Mouse (Mus musculus) layer of hippocampus, adult 8-10 months (tissue): ENCODE data around the gene Npas3. TPM values are rescaled to one million over a fixed set of nuclear protein-coding genes. Genes with fewer than 3 reads are reported as not detected.

Experiments used
- DNase-seq, 2 experiments: peaks; one replicate each; pipeline ENCODE4 v3.0.0; 2022; ENCODE audit warnings: low spot score in 2 of 2
- total RNA-seq, 4 experiments: library from RNA; stranded (reverse); gene quantifications; 2 replicates each; pipeline ENCODE4 v1.2.4; 2022

Gene Npas3
- total RNA-seq, 4 experiments from 2014 or later: 20.9 to 30.4 (median 26.6) TPM

- peak in 1 of 2 experiments; percentile 9 for DNase-seq
Measured at GRCm38 (mm10) chr12:53566712-53567387, 318.4 kb downstream of the Npas3 start.

DNA sequence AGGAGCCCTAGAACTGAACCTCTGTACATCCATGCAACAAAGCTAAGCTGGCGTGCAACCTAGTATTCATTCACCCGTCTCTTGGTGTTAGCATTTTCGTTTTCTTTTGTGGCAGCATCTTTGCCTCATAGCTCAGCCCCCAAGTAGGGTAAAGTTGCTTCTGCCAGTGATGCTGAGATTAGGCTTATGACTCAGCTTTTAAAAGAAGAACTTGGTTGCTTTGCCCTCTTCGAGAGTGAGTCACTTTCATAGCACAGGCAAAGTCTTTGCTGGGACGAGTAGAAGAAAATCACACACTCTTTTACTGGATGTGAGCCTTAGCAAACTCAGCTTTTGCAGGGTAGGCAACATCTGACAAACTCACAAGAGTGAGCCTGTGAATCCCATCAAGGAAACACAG is 332.7 kb downstream of the Npas3 start:
- DNase-seq: no peak

DNA sequence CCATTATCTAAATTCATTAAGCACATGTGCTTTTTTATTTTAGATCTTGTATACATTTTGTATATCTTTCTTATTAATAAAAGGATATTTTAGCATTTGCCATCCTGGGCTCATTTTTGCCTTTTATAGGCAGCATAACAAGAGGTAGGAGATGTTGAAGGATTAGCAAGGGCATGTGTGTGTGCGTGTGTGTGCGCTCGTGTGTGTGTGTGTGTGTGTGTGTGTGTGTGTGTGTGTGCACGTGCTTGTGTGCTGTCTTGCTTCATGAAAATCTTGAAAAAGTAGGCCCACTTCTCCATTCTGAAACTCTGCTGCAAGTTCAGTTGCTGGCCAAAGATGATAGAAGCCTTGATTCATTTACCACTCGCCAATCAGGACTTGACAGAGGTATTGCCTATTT is 338.8 kb downstream of the Npas3 start:
- DNase-seq: no peak

- DNase-seq: peak; percentile 44 to 60
Measured at GRCm38 (mm10) chr12:53587691-53588504, 339.4 kb downstream of the Npas3 start.

- no peak for DNase-seq
Measured at GRCm38 (mm10) chr12:53589446-53589961, 341.0 kb downstream of the Npas3 start.

DNA sequence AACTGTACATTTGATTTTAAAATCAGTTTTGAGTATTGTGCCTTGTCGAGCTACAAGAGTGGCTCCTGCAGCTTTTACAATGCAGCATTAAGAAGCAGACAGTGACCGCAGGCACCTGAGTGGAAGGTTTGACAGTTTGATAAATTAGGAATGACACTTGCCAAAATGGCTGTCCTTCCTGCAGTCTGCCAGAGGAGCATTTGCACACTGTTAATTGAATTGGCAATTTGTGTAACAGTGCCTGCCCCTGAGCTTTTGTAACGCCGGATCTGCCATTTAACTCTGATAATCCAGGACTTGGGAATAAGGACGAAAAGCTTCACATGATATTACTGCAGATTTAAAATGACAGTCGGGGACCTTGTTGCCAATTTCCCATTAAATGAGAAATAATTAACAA is 357.2 kb downstream of the Npas3 start:
- DNase-seq: no peak

DNA sequence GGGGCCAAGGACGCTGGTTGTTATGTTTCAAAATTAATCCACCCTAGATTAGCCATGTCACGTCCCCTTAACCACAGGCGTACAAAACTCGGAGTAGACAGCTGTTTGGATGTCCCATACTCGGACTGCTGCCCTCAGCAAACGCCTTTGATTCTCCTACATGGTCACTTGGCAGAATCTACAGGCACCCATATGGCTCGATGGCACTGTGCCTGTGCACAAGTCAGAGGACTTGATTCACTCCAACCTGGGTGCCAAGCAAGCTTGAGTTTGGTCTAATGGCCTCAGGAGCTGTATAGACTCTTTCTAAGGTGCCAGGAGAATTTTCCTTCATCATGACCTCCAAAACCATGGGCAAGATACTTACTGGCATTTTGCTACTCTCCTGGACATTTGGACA is 363.6 kb downstream of the Npas3 start:
- DNase-seq: no peak

DNA sequence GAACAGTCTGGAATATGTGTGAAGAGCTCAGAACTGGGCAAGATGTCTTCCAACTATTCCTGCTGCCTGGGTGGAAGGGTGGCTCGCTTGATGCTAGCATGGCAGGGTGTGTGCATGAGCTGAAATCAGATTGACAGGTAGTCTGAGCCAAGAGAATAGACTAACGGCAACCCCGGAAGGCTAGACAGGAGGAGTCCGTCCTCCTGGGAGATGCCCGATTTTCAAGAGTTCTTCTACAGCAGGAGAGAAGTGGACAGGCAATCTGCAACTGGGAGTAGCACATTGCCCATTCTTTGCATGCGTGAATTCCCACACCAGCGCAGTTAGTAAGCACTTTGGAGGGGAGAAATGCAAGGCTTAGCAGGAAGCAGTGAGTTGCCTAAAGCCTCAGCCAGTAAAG is 372.8 kb downstream of the Npas3 start:
- DNase-seq: no peak

- no peak for DNase-seq
Measured at GRCm38 (mm10) chr12:53623793-53624192, 375.3 kb downstream of the Npas3 start.

DNA sequence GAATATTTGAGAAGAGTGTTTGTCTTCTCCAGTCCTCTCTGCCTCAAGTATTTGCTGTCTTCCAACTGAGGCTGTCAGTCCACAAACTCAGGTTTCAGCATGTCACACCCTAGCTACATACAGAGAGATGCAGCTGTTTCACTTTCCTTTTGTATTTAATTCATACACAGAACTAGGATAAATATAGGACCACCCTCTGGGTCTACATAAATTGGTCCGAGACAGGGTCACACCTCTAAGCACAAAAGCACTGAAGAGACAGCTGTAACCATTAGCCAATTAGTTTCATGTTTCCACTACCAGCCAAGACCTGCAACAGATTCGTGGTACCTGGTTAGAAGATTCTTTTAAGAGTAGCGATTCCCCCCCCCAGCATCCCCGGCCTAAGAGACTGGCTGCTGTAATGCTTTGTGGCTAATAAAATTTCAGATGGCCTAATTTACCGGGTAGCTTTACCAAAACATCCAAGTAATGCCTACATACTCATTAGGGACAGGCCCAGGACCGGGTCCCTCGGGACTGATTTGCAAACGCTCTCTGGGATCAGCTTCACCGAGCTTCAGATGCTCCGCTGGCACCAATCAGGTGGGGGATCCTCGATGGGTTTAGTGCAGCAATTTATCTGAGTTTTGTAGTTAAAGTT is 376.0 kb downstream of the Npas3 start:
- no peak for DNase-seq

DNA sequence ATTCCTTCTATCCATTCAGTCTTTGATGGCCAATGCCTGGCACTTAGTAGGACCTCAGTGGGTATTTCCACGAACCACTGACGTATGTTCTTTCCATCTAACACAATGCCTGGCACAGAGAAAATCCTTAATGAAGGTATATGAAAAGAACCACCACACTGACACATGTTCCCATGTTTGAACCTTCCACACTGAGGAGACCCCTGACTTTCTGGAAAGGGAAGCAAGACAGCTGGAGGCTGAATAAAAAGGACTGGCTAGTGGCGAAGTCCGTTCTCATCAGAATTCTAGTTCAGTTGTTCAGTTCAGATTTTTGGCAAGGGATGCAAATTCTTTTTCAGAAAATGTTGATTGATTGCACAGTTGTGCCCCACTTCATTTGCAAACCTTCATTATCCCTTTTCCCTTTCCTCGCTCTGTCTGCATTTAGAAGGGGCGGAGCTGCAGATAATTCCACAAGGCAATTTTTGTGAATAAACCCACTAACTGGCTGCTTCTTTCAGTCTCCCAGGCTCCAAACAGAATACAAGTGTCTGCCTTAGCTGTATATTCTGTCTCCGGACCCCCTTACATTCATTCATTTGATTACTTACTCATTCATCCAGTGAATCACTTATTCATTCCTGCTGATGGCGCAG is 381.1 kb downstream of the Npas3 start:
- DNase-seq: no peak

- no peak for DNase-seq
Measured at GRCm38 (mm10) chr12:53630607-53631006, 382.1 kb downstream of the Npas3 start.

DNA sequence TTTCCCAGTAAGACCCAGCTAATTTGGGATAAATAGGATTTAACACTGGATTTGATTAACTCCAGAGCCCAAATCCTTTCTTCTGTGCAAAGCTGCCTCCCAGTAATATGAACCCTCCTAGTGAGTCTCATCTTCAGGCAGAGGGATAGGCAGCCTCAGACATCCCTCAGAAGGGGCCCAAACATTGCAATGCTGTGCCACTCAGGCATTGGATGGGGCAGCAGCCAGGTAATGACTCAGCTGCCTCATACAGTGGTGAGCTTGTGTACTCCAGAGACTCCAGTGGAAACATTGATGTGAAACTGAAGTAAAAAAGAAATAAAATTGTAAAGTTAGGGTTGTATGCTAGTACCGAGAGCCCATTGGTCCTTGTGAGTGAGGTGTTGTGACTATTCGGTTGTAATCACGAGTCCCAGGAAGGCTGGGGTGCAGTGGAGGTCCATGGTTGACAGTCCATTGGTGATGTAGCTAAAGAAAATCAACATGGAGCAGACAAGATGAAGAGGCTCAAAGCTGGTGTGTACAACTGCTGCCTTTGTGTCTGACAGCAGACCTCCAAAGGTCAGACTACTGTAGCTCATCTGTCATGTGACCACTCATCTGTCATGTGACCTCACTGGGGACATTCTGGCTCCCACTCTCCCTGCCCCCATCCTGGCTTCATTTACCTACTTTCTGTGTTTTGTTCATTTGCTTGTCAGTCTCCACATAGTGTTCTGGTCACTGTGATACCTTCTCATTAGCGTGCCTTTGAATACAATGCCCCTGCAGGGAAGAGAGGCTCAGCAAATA is 383.0 kb downstream of the Npas3 start:
- no peak for DNase-seq

DNA sequence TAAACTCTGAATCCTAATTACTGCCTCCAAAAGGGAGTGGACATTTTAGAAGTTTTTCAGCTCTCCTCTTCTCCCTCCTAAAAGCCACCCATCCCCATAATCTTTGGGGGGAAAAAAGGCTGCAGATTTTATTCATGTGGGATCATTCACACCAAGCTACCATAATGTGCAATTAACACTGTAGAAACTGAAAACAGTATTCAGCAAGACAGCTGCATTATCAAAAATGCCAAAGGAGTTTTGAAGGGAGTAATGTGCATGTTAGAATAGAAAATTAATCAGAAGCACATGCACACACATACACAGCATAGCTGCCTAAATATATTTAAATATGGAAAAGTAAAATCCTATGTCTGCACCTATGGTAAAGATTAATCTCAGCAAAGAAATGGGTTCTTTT is 390.1 kb downstream of the Npas3 start:
- DNase-seq: no peak

DNA sequence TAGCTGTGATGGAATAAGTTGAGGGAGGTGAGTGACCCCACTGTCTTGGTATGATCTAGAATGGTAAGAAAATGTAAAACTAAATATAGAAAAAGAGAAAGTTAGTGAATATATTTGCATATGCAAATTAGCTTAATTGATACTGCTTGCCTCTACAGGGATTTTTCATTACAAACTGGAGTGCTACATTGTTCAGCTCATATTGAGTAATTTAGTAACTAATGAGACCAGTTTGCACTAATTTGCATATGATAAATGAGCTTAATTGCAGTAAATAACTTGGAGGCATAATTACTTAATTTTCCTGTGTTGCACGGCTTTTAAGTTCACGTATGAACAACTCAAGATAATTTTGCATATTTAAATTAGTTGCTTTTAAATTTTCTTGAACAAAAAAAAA is 398.8 kb downstream of the Npas3 start:
- DNase-seq: no peak

- DNase-seq: no peak
Measured at GRCm38 (mm10) chr12:53656301-53656700, 407.8 kb downstream of the Npas3 start.

- no peak for DNase-seq
Measured at GRCm38 (mm10) chr12:53664084-53664483, 415.6 kb downstream of the Npas3 start.

- no peak for DNase-seq
Measured at GRCm38 (mm10) chr12:53671846-53672245, 423.4 kb downstream of the Npas3 start.

GRCm38 (mm10) chr12:53677091-53677630 is 428.7 kb downstream of the Npas3 start:
- DNase-seq: no peak

DNA sequence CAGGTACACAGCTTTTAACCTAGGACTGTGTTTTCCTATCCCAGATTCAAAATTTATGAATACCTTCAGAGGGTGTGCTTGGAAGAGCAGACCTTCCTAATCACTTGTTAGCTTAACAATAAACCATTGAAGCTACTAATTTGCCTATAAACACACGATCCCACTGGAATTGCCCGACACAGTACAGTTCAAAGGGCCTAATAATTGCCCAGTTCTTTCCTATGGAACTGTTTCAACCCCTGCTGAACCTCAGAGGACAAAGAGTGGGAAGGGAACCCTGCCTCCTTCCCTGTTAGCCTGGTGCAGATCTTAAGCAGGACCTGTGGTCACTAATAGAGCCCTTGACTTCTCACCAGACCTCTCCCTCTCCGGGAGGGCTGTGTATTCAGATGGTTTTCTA is 429.7 kb downstream of the Npas3 start:
- DNase-seq: no peak

- DNase-seq: no peak
Measured at GRCm38 (mm10) chr12:53679161-53679560, 430.7 kb downstream of the Npas3 start.
